Comparison of ENCODE assay signal across 20 mouse cellular contexts in the genomic region with DNA sequence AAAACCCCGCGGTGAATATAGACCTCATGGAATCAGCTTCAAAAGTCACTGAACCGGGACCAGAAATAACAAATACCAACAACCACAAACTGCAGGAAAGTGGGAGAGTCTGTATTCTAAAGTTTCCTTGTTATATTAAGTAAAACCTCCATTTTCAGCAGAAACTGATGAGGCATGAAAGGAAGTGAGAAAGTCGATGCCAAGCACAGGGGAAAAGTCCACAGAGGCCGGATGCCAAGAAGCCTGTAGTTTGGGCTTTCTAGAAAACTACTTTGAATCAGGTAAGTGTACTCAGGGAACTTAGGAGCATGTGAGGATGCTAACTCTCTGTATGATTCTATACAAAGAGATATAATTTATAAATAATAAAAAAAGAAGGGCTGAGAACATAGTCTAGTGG.
A peak's percentile ranks its signal among the peaks of the same experiment; 100 is the strongest.
DNase-seq lines count a peak whose midpoint lies in the region; ATAC-seq lines count a peak whose summit lies in the region.
"Had no signal": no experiment of that assay in that cellular context is flagged by ENCODE, and none has a peak within 500 bp of the region (broad histone marks: within the 10 kb centered on the region; RNA-seq: fewer than 3 reads in every experiment).

No protein-coding gene starts in this region.

- no peak overlapping the region for H3K4me3 ChIP-seq in kidney, embryonic 14.5 days (ENCODE audit: low read length)
- H3K4me3 ChIP-seq in kidney, embryonic 15.5 days (replicated peaks): no peak overlapping the region
- no peak overlapping the region for H3K4me3 ChIP-seq in forebrain, embryonic 15.5 days
- H3K4me3 ChIP-seq: forebrain, embryonic 12.5 days; gastrocnemius, adult 2 months; heart, embryonic 10.5 days; hindbrain, embryonic 12.5 days had no signal

- 0 out of 2 replicates have a peak, but pooled peaks cover 1% of the 10 kb centered on the region for H3K4me1 ChIP-seq in kidney, embryonic 14.5 days (ENCODE audit: control insufficient read depth, insufficient read depth, low read length)
- H3K4me1 ChIP-seq in kidney, embryonic 15.5 days: peaks cover 6% of the 10 kb centered on the region
- peaks cover 7% of the 10 kb centered on the region for H3K4me1 ChIP-seq in forebrain, embryonic 15.5 days

- H3K9ac ChIP-seq in kidney, embryonic 14.5 days (ENCODE audit: low read depth, low read length): no peak overlapping the region
- H3K9ac ChIP-seq in kidney, embryonic 15.5 days: no peak overlapping the region
- no peak overlapping the region for H3K9ac ChIP-seq in forebrain, embryonic 15.5 days (replicated peaks)
- H3K9ac ChIP-seq: forebrain, embryonic 12.5 days; forebrain, postnatal 0 days; hindbrain, embryonic 12.5 days had no signal

- no peak overlapping the region for H3K27ac ChIP-seq in kidney, embryonic 14.5 days (ENCODE audit: low read depth, low read length)
- 0 out of 2 replicates have a peak overlapping the region, but pooled peaks have one; percentile 41 for H3K27ac ChIP-seq in kidney, embryonic 15.5 days
- H3K27ac ChIP-seq in forebrain, embryonic 15.5 days (replicated peaks): no peak overlapping the region
- H3K27ac ChIP-seq: forebrain, embryonic 12.5 days; gastrocnemius, adult 2 months; heart, embryonic 10.5 days; hindbrain, embryonic 12.5 days had no signal

- peaks cover 3% of the 10 kb centered on the region; the same call in 1 of the 2 replicates for H3K9me3 ChIP-seq in kidney, embryonic 14.5 days (ENCODE audit: control insufficient read depth, low read length)
- no peaks in the 10 kb centered on the region for H3K9me3 ChIP-seq in kidney, embryonic 15.5 days (replicated peaks)
- H3K9me3 ChIP-seq in forebrain, embryonic 15.5 days: no peaks in the 10 kb centered on the region
- H3K9me3 ChIP-seq: forebrain, embryonic 12.5 days; heart, embryonic 10.5 days; hindbrain, embryonic 12.5 days had no signal

- no peak for ATAC-seq in kidney, embryonic 14.5 days (ENCODE audit: low FRiP score, low TSS enrichment)
- ATAC-seq in kidney, embryonic 15.5 days (replicated peaks; ENCODE audit: low FRiP score): no peak
- ATAC-seq in forebrain, embryonic 15.5 days (replicated peaks): no peak
- ATAC-seq: activated CD4-positive, CD25-positive, alpha-beta regulatory T cell, adult 4 months; forebrain, postnatal 0 days; hindbrain, embryonic 16.5 days had no signal

- 57% methylated on average over 5 of the region's 5 CpGs for WGBS in kidney, embryonic 14.5 days
- WGBS in kidney, embryonic 15.5 days: 44% methylated on average over 5 of the region's 5 CpGs
- 94% methylated on average over 5 of the region's 5 CpGs for whole genome bisulfite sequencing in forebrain, embryonic 15.5 days

- H3K27me3 ChIP-seq in kidney, embryonic 14.5 days (ENCODE audit: control insufficient read depth, insufficient read depth, low read length): no peaks in the 10 kb centered on the region
- H3K27me3 ChIP-seq in kidney, embryonic 15.5 days: no peaks in the 10 kb centered on the region
- no peaks in the 10 kb centered on the region for H3K27me3 ChIP-seq in forebrain, embryonic 15.5 days
- H3K27me3 ChIP-seq: forebrain, embryonic 12.5 days had no signal

- no peak overlapping the region for H3K4me2 ChIP-seq in kidney, embryonic 14.5 days (replicated peaks; ENCODE audit: low read depth, low read length)
- no peak overlapping the region for H3K4me2 ChIP-seq in kidney, embryonic 15.5 days
- H3K4me2 ChIP-seq in forebrain, embryonic 15.5 days (replicated peaks): no peak overlapping the region
- H3K4me2 ChIP-seq: forebrain, embryonic 12.5 days; hindbrain, embryonic 12.5 days had no signal

- no peaks in the 10 kb centered on the region for H3K36me3 ChIP-seq in kidney, embryonic 14.5 days (ENCODE audit: control insufficient read depth, insufficient read depth, low read length)
- no peaks in the 10 kb centered on the region for H3K36me3 ChIP-seq in kidney, embryonic 15.5 days
- H3K36me3 ChIP-seq in forebrain, embryonic 15.5 days: no peaks in the 10 kb centered on the region
- H3K36me3 ChIP-seq: forebrain, embryonic 12.5 days; heart, embryonic 10.5 days; hindbrain, embryonic 12.5 days had no signal

- peak; percentile 76 for DNase-seq in kidney, adult 11 months
- DNase-seq in kidney, postnatal 14 days: peak; percentile 64
- DNase-seq in lung, postnatal 4 days: no peak
- no peak for DNase-seq in lung, adult 18-20 months
- DNase-seq: adrenal gland, postnatal 14 days; cerebellum, adult 2 months; cerebellum, postnatal 10 days; forebrain, postnatal 0 days; gastrocnemius, adult 2 months; heart, adult 18-20 months; heart, postnatal 10 days; heart, postnatal 4 days had no signal

Comparison
In these comparisons a context has a peak if more than half of its experiments do, and no peak if none do; other contexts are left out.
1. DNase-seq: peak in kidney, adult 11 months (single experiment) and kidney, postnatal 14 days (single experiment); none in lung, postnatal 4 days (0 of 2) and lung, adult 18-20 months (0 of 2).